Mouse (Mus musculus) C2C12 (cell line): ENCODE measurements around the gene Kdm5c. TPM values are rescaled to one million over a fixed set of nuclear protein-coding genes. Genes with fewer than 3 reads are reported as not detected.
"Not testable (repeated sequence)": the region's sequence is repeated elsewhere in the genome, so short reads cannot be mapped to it uniquely, and the experiment has no call there.

Source experiments
- H3K27me3 ChIP-seq: one replicate; pipeline ENCODE4 v1.6.1; 2011; ENCODE audit not compliant: control insufficient read depth, insufficient read depth, insufficient read length
- H3K36me3 ChIP-seq: one replicate; pipeline ENCODE4 v1.6.1; 2011; ENCODE audit not compliant: control insufficient read depth, insufficient read depth
- H3K4me3 ChIP-seq: one replicate; pipeline ENCODE4 v1.5.1; 2011; ENCODE audit warnings: mild to moderate bottlenecking, control low read depth; ENCODE audit not compliant: poor library complexity, insufficient read depth, severe bottlenecking
- H3K79me2 ChIP-seq: one replicate; pipeline ENCODE4 v1.6.1; 2011; ENCODE audit not compliant: control insufficient read depth, insufficient read depth
- H3K79me3 ChIP-seq: one replicate; pipeline ENCODE4 v1.6.1; 2011; ENCODE audit warnings: low read depth, control low read depth
- H3ac ChIP-seq: one replicate; pipeline ENCODE3; 2011; ENCODE audit warnings: low read depth; ENCODE audit not compliant: control insufficient read depth, insufficient read length
- CEBPB ChIP-seq: IDR thresholded peaks from one replicate; pipeline ENCODE4 v1.6.1; 2011; ENCODE audit warnings: low read depth, mild to moderate bottlenecking, control low read depth, moderate library complexity
- CTCF ChIP-seq: IDR thresholded peaks from one replicate; pipeline ENCODE4 v1.5.1; 2011; ENCODE audit not compliant: control insufficient read depth, insufficient read depth, insufficient read length
- FOSL1 ChIP-seq: IDR thresholded peaks from one replicate; pipeline ENCODE4 v1.8.0; 2011; ENCODE audit warnings: mild to moderate bottlenecking, low read length; ENCODE audit not compliant: poor library complexity, insufficient read depth, severe bottlenecking
- MAX ChIP-seq: IDR thresholded peaks from one replicate; pipeline ENCODE4 v1.6.1; 2011; ENCODE audit warnings: mild to moderate bottlenecking, control low read depth
- MYOD1 ChIP-seq: IDR thresholded peaks from one replicate; pipeline ENCODE4 v1.6.1; 2011; ENCODE audit warnings: low read depth; ENCODE audit not compliant: control insufficient read depth, insufficient read length
- MYOG ChIP-seq: IDR thresholded peaks from one replicate; pipeline ENCODE4 v1.6.1; 2011; ENCODE audit not compliant: control insufficient read depth, insufficient read length; ENCODE audit errors: extremely low read depth
- USF1 ChIP-seq: IDR thresholded peaks from one replicate; pipeline ENCODE4 v1.6.1; 2011; ENCODE audit warnings: low read depth, mild to moderate bottlenecking, control low read depth, moderate library complexity
- polyA plus RNA-seq: library from polyadenylated mRNA; unstranded; fragments of >200 nt; fragmentation: generic; extraction: Trizol; gene quantifications from one replicate; pipeline ENCODE4 v1.2.1, GENCODE M21; 2012; ENCODE audit warnings: missing spikeins

The Kdm5c gene
- polyA plus RNA-seq, 1 experiment = 35.7 TPM

- H3ac ChIP-seq = no peak overlapping the region
- H3K4me3 ChIP-seq = no peak overlapping the region
- TF ChIP-seq MYOG (no peak), MYOD1 (no peak), CTCF (no peak), FOSL1 (no peak), MAX (no peak), USF1 (no peak), CEBPB (no peak)
- H3K79me3 ChIP-seq = no peaks in the 10 kb centered on the region
- H3K79me2 ChIP-seq = no peaks in the 10 kb centered on the region
- H3K27me3 ChIP-seq = no peaks in the 10 kb centered on the region
- H3K36me3 ChIP-seq = peaks cover 88% of the 10 kb centered on the region
These were observed 11.8 kb downstream of the Kdm5c start for GRCm38 (mm10) chrX:152244492-152245189.

DNA sequence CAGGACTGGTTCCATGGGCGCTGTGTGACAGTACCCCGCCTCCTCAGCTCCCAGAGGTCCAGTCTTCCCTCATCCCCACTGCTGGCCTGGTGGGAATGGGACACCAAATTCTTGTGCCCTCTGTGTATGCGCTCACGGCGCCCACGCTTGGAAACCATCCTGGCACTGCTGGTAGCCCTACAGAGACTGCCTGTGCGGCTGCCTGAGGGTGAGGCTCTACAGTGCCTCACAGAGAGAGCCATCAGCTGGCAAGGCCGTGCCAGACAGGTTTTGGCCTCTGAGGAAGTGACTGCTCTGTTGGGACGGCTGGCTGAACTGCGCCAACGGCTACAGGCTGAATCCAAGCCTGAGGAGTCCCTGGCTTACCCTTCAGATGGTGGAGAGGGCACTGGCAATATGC, 38.4 kb downstream of the Kdm5c start:
- H3ac ChIP-seq = no peak overlapping the region
- no peaks in the 10 kb centered on the region for H3K79me3 ChIP-seq
- H3K36me3 ChIP-seq = peaks cover 84% of the 10 kb centered on the region
- no peaks in the 10 kb centered on the region for H3K27me3 ChIP-seq
- H3K4me3 ChIP-seq = no peak overlapping the region
- TF ChIP-seq CTCF (no peak), USF1 (no peak), MYOG (no peak), MAX (no peak), MYOD1 (no peak), CEBPB (no peak), FOSL1 (no peak)
- no peaks in the 10 kb centered on the region for H3K79me2 ChIP-seq

DNA sequence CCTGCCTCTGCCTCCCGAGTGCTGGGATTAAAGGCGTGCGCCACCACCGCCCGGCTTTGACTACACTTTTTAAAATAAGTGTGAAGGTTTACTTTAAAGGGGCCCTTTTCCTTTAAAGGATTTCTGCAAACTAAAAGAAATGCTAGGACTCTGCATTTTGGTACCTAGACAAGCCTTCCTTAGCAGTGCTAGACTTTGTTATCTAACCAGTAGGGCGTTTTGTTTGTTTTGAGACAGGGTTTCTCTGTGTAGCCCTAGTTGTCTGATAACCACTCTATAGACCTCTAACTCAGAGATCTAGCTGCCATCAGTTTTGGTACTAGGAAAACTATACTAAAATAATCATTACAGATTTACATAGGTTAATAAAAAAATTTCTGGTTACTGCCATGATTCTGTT, 46.6 kb downstream of the Kdm5c start:
- Histone ChIP-seq H3K4me3 (no peak overlapping the region), H3K79me3 (no peaks in the 10 kb centered on the region), H3ac (no peak overlapping the region), H3K79me2 (no peaks in the 10 kb centered on the region), H3K36me3 (peaks cover 14% of the 10 kb centered on the region), H3K27me3 (no peaks in the 10 kb centered on the region)
- TF ChIP-seq CTCF (no peak), USF1 (no peak), CEBPB (no peak), MAX (no peak), MYOG (no peak), MYOD1 (no peak), FOSL1 (no peak)

DNA sequence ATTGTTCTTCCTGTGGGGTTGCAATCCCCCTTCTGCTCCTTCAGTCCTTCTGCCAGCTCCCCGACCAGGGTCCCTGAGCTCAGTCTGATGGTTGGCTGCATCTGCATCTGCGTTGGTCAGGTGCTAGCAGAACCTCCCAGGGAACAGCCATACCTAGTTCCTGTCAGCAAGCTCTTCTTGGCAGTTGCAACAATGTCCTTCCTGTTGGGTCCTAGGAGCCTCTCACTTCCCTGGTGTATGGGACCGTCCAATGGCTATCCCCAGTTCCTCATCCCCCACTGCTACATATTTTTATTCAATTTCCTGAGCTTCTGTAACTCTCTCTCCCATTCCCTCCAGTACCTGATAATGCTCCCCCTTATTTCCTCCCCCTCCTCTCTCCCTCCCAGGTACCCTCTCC, 51.9 kb downstream of the Kdm5c start:
- H3ac ChIP-seq = no peak overlapping the region
- H3K79me3 ChIP-seq = no peaks in the 10 kb centered on the region
- no peak overlapping the region for H3K4me3 ChIP-seq
- H3K36me3 ChIP-seq = no peaks in the 10 kb centered on the region
- TF ChIP-seq MYOD1 = no peak
- no peak for TF ChIP-seq USF1
- no peak for TF ChIP-seq FOSL1
- no peak for TF ChIP-seq MYOG
- TF ChIP-seq MAX = no peak
- no peak for TF ChIP-seq CEBPB
- no peak for TF ChIP-seq CTCF
- no peaks in the 10 kb centered on the region for H3K79me2 ChIP-seq
- H3K27me3 ChIP-seq = no peaks in the 10 kb centered on the region

DNA sequence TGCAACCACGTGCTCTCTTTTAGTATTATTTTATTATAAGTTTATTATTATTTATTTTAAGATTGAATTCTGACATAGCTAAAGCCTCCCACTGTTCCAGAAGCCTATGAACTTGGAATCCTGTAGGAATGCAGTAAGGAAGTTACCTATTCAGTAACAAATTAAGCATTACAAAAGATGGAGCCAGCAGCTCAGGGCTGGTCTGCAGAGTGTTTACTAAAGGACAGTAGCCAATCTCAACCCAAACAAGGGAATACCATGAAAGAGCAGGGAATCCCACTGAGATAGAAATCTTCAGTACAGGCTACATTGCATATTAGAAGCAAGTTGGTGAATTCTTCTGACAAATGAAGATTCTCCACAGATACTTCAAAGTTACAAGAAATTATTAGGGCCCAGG, 54.2 kb downstream of the Kdm5c start:
- H3K4me3 ChIP-seq, H3K27me3 ChIP-seq, H3K79me2 ChIP-seq, H3K36me3 ChIP-seq, H3K79me3 ChIP-seq, H3ac ChIP-seq: not testable (repeated sequence)

- Histone ChIP-seq H3K36me3 (no peaks in the 10 kb centered on the region), H3K4me3 (no peak overlapping the region), H3K79me3 (no peaks in the 10 kb centered on the region), H3K27me3 (no peaks in the 10 kb centered on the region), H3K79me2 (no peaks in the 10 kb centered on the region), H3ac (no peak overlapping the region)
- no peak for TF ChIP-seq MAX
- no peak for TF ChIP-seq MYOD1
- no peak for TF ChIP-seq CTCF
- no peak for TF ChIP-seq CEBPB
- no peak for TF ChIP-seq FOSL1
- TF ChIP-seq USF1 = no peak
- TF ChIP-seq MYOG = no peak
These were observed 73.4 kb downstream of the Kdm5c start for GRCm38 (mm10) chrX:152306224-152306623.
